Mouse (Mus musculus) lung, adult 2 months (tissue): ENCODE data around the gene Nufip2.

Experiments used
- CTCF ChIP-seq: fragments of 200-500 bp; IDR thresholded peaks from 2 replicates; pipeline ENCODE4 v1.5.1; 2011; ENCODE audit warnings: mild to moderate bottlenecking, low read length, control low read depth; ENCODE audit not compliant: insufficient read depth
- POLR2A ChIP-seq: fragments of 200-500 bp; IDR thresholded peaks from 2 replicates; pipeline ENCODE4 v1.6.1; 2011; ENCODE audit warnings: low read depth, mild to moderate bottlenecking, control low read depth, low read length, borderline replicate concordance; ENCODE audit errors: extremely low read depth

DNA sequence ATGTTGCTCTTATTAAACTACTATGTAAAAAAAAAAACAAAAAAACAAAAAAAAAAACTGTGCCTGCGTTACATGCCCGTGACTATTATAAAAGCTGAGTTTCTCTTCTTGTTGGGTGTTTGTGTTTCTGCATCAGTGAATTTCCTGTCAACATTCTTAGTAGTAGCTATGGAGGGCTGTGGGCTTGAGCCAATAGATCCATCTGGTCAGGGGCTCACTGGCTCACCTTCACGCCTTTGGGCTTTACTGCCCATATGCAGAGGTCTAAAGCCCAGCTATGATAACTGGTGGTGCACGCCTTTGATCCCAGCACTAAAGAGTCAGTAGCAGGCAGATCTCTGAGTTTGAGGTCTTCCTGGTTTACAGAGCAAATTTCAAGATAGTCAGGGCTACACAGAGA, 83.5 kb downstream of the Nufip2 start:
- no peak for TF ChIP-seq CTCF
- no peak for TF ChIP-seq POLR2A
